Mouse (Mus musculus) heart, embryonic 11.5 days (tissue): ENCODE measurements around the gene Pecr. TPM values are rescaled to one million over a fixed set of nuclear protein-coding genes. Genes with fewer than 3 reads are reported as not detected.

Experiments
- ATAC-seq: fragments of 200-750 bp; cut with Nextera tagmentation; replicated peaks from 2 replicates; pipeline ENCODE4 v1.8.0; 2017; ENCODE audit warnings: moderate library complexity; ENCODE audit not compliant: insufficient number of reproducible peaks, low FRiP score, low TSS enrichment
- H3K27ac ChIP-seq: fragments of 300-500 bp; sonication (generic); 2 replicates; pipeline ENCODE4 v1.5.1; 2014; ENCODE audit warnings: mild to moderate bottlenecking, low read depth, low read length
- H3K27me3 ChIP-seq: fragments of 300-500 bp; sonication (generic); 2 replicates; pipeline ENCODE4 v1.6.1; 2014; ENCODE audit warnings: mild to moderate bottlenecking, low read length, mixed read lengths; ENCODE audit not compliant: control insufficient read depth, insufficient read depth
- H3K36me3 ChIP-seq: fragments of 300-500 bp; sonication (generic); 2 replicates; pipeline ENCODE4 v1.6.1; 2014; ENCODE audit warnings: mild to moderate bottlenecking, low read length, moderate library complexity, mixed read lengths; ENCODE audit not compliant: control insufficient read depth, insufficient read depth
- H3K4me1 ChIP-seq: fragments of 300-500 bp; sonication (generic); 2 replicates; pipeline ENCODE4 v1.6.1; 2014; ENCODE audit warnings: low read length; ENCODE audit not compliant: control insufficient read depth, insufficient read depth
- H3K4me2 ChIP-seq: fragments of 300-500 bp; sonication (generic); 2 replicates; pipeline ENCODE4 v1.6.1; 2014; ENCODE audit warnings: mild to moderate bottlenecking, moderate library complexity
- H3K4me3 ChIP-seq: fragments of 300-500 bp; sonication (generic); 2 replicates; pipeline ENCODE4 v1.5.1; 2014; ENCODE audit warnings: low read depth, low read length
- H3K9ac ChIP-seq: fragments of 300-500 bp; sonication (generic); 2 replicates; pipeline ENCODE4 v1.6.1; 2014; ENCODE audit warnings: mild to moderate bottlenecking, low read depth, low read length, moderate library complexity
- H3K9me3 ChIP-seq: fragments of 300-500 bp; sonication (generic); replicated peaks from 2 replicates; pipeline ENCODE4 v1.6.1; 2016; ENCODE audit warnings: low read length; ENCODE audit not compliant: control insufficient read depth
- WGBS: fragments of 180-500 bp; shearing (Covaris S2); extraction: QIAGEN DNeasy Blood & Tissue Kit; methylation state at CpG from one replicate; pipeline ENCODE4 v1.1.7; 2014; ENCODE audit not compliant: insufficient replicate concordance; 5-methylcytosine and 5-hydroxymethylcytosine counted together
- polyA plus RNA-seq: library from polyadenylated mRNA; unstranded; fragments of >200 nt; fragmentation: Nextera tagmentation; extraction: Ambion mirVana; gene quantifications from 2 replicates; pipeline ENCODE4 v1.2.1, GENCODE M21; 2014

The Pecr gene
- polyA plus RNA-seq, 1 experiment from 2014 or later = 20.2 TPM

DNA sequence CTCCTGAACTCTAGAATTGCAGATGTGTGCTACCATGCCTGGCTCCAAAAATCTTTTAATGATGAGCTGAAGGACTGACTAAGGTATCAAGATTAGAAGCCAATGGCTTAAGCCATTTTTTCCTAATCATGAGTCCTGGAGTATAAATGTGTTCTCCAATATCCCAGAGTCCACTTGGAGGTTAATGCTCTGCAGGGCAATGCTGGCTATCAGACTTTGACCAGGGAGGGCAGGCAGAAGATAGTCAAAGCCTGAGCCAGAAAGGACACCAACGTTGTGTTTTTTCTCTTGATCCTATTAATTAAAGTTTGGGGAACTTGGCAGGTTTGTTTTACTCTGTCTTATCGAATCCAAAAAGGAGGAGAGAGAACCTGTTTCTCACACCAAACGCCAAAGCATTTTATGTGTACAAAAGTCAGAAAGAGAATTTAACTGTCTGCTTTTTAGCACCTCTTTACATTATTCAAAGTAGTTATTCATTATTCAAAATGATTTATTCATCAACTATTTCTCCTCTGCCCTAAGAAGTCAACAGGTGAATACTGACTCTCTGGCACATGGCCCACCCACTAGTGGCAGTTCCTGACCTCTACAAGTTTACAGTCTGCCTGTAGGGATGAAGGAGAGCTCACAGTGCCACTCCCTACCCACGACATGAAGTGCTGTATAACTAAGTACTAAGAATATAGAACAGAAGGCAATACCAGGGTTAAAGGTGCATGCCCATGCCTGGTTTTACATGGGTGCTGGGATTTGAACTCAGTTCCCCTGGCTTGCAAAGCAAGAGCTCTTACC lies 10.0 kb upstream of the Pecr start:
- no peaks in the 10 kb centered on the region for H3K9me3 ChIP-seq
- no peak overlapping the region for H3K4me2 ChIP-seq
- WGBS = 59% methylated on average over 4 of the region's 4 CpGs
- H3K4me1 ChIP-seq = no peaks in the 10 kb centered on the region
- ATAC-seq = no peak
- no peaks in the 10 kb centered on the region for H3K36me3 ChIP-seq
- H3K9ac ChIP-seq = no peak overlapping the region
- H3K27me3 ChIP-seq = no peaks in the 10 kb centered on the region
- no peak overlapping the region for H3K27ac ChIP-seq
- no peak overlapping the region for H3K4me3 ChIP-seq

DNA sequence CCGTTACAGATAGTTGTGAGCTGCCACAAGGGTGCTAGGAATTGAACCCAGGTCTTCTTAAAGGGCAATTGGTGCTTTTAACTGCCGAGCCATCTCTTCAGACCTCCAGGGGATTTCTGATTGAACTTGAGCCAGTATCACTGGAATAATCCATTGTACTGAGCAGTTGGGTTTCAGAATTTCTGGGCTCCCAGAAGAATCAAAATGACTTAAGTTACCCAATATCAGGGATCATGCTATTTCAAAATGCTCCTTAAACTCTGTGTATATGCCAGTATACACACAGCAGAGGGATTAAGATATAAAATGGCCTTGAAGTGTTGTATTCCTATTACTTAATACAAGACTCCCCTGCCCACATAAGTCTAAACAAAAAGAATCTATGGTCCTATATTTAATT lies 7.8 kb upstream of the Pecr start:
- Histone ChIP-seq H3K36me3 (no peaks in the 10 kb centered on the region), H3K4me2 (no peak overlapping the region), H3K27ac (no peak overlapping the region), H3K27me3 (no peaks in the 10 kb centered on the region), H3K4me1 (no peaks in the 10 kb centered on the region), H3K9ac (no peak overlapping the region), H3K9me3 (no peaks in the 10 kb centered on the region), H3K4me3 (no peak overlapping the region)
- 89% methylated on average over 2 of the region's 2 CpGs for WGBS
- ATAC-seq = no peak

DNA sequence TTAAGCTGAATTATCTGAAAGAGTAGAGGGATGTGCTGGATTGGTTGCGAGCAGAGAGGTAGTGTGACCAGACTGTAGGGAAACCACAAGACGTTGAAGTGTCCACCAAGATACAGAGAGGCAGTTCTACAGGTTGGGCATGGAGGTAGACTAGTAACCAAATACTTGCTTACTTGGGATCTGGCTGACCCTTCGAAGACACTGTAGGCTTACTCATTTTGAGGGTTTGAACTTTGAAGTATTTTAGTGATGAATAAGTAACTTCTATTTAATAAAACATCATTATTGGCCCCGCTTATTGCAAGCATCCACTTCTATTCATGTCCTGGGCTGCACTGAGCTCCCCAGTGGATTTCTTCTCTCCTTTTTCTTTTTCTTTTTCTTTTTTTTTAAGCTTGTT lies 7.3 kb upstream of the Pecr start:
- no peaks in the 10 kb centered on the region for H3K4me1 ChIP-seq

DNA sequence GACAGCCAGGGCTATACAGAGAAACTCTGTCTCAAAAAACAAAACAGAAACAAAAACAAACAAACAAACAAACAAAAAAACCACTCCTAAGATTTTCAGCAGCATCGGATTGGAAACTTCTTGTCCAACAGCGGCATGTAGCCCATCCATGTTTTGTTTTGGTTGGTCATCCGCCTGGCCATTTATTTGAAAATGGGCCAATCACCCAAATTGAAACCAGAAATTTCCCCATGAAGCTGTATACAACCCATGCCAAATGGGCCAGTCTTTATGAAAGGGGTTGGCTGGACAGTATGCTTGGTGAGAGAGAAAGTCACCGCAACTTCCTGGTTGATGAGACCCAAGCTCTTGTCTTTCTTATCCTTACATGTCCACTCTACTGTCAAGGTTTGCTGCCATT lies 6.8 kb upstream of the Pecr start:
- H3K27me3 ChIP-seq = no peaks in the 10 kb centered on the region
- H3K9ac ChIP-seq = no peak overlapping the region
- H3K4me3 ChIP-seq = no peak overlapping the region
- no peak overlapping the region for H3K27ac ChIP-seq
- no peaks in the 10 kb centered on the region for H3K4me1 ChIP-seq
- H3K4me2 ChIP-seq = no peak overlapping the region
- 86% methylated on average over 4 of the region's 4 CpGs for WGBS
- no peaks in the 10 kb centered on the region for H3K36me3 ChIP-seq
- no peak for ATAC-seq
- no peaks in the 10 kb centered on the region for H3K9me3 ChIP-seq

More for the DNA sequence above, 7.3 kb upstream of the Pecr start:
- no peak overlapping the region for H3K4me2 ChIP-seq
- no peaks in the 10 kb centered on the region for H3K27me3 ChIP-seq
- H3K9me3 ChIP-seq = no peaks in the 10 kb centered on the region
- H3K4me3 ChIP-seq = no peak overlapping the region
- no peak overlapping the region for H3K27ac ChIP-seq
- no peaks in the 10 kb centered on the region for H3K36me3 ChIP-seq
- 86% methylated on average over 4 of the region's 4 CpGs for WGBS
- no peak overlapping the region for H3K9ac ChIP-seq
- no peak for ATAC-seq

DNA sequence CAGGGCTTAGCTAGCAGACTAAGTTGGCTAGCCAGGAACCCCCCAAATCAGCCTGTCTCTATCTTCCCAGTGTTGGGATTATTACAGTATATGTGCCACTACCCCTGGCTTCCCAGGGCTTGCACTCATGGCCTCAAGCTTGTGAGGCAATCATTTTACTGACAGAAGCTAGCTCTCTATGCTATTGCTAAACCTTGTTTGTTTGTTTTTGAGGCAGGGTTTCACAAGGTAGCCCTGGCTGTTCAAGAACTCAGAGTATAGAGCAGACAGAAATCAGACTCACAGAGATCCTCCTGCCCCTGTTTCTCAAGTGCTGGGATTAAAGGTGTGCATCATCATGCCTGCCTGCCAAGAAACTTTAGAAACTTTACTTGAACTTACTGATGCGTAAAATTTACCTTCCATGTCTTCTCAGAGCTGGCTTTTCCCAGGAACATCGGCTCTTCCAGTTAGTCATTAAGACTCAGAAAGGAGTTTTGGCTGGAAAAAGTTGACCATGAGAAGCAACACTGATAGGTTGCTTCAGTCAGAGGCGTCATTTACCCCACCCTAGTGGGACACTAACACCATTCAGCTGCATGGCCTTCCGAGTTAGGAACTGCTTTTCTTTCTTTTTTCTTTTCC lies 4.5 kb upstream of the Pecr start:
- Histone ChIP-seq H3K9ac (no peak overlapping the region), H3K4me3 (no peak overlapping the region), H3K27me3 (peaks cover 2% of the 10 kb centered on the region; the same call in 1 of the 2 replicates), H3K27ac (no peak overlapping the region), H3K36me3 (no peaks in the 10 kb centered on the region), H3K4me2 (no peak overlapping the region), H3K9me3 (no peaks in the 10 kb centered on the region), H3K4me1 (no peaks in the 10 kb centered on the region)
- WGBS = 72% methylated on average over 4 of the region's 4 CpGs
- ATAC-seq = no peak

DNA sequence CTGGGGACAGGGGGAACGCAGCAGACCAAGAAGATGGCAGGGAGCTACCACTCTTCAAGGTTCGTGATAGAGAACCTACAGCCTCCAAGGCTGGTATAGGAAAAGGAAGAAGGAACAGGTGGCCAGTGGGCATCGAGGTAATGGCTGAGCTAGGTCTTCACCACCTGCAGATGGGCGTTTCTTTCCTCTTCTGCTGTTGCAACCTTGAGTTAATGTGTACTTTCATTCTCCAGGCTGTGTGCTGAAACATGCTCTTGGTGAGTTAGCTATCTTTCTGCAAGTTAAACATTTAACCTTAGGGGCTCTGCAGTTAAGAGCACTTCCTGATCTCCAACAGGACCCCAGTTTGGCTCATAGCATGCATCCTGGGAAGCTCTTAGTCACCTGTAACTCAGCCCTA lies 3.8 kb upstream of the Pecr start:
- Histone ChIP-seq H3K9me3 (no peaks in the 10 kb centered on the region), H3K27ac (no peak overlapping the region), H3K36me3 (no peaks in the 10 kb centered on the region), H3K4me2 (no peak overlapping the region), H3K27me3 (peaks cover 2% of the 10 kb centered on the region; the same call in 1 of the 2 replicates), H3K9ac (no peak overlapping the region), H3K4me1 (no peaks in the 10 kb centered on the region), H3K4me3 (no peak overlapping the region)
- ATAC-seq = no peak
- 82% methylated on average over 4 of the region's 4 CpGs for WGBS

DNA sequence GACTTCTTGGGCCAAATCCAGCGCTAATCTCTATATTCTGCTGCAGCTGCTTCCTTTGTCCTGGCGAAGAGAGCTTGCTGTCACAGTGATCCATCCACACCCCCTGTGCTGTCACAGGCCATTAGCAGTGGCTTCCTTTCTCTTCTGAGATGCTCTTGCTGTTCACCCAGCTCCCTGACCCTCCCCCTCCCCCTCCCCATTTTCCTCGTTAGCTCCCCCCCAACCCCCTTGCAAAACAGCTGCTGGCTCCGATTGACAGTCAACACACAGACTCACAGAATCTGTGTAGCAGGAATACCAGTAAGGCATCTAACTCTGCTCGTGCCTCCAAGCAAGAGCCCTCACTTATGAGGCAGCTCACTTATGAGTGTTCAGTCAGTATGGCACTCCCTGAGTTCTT lies 2.8 kb upstream of the Pecr start:
- WGBS = 22% methylated on average over 5 of the region's 5 CpGs
- no peak overlapping the region for H3K9ac ChIP-seq
- peaks cover 2% of the 10 kb centered on the region; the same call in 1 of the 2 replicates for H3K27me3 ChIP-seq
- H3K9me3 ChIP-seq = no peaks in the 10 kb centered on the region
- H3K4me3 ChIP-seq = no peak overlapping the region
- no peaks in the 10 kb centered on the region for H3K36me3 ChIP-seq
- H3K4me2 ChIP-seq = no peak overlapping the region
- H3K27ac ChIP-seq = no peak overlapping the region
- no peaks in the 10 kb centered on the region for H3K4me1 ChIP-seq
- ATAC-seq = no peak

DNA sequence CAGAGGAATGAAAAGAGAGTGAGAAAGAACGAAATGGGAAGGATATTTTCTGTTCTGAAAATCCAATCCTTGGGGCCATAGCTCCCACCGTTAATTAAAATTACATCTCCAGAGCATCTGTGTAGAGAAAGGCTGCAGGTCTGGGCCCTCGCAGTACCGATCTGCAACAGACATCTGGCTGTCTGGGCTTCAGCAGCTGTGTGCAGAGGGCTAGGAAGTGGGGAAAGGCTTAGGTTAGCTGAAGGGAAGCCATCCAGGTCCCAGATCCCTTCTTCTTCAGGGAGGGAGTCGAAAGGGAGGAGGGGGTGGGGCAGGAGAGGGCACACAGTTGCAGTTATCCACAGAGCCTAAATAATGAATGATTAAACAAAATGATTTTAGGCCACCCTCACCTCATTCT lies 425 bp upstream of the Pecr start:
- Histone ChIP-seq H3K27me3 (peaks cover 2% of the 10 kb centered on the region; the same call in 1 of the 2 replicates), H3K4me2 (peak overlapping the region; percentile 85), H3K9ac (no peak overlapping the region), H3K4me1 (no peaks in the 10 kb centered on the region), H3K36me3 (no peaks in the 10 kb centered on the region), H3K4me3 (no peak overlapping the region), H3K9me3 (no peaks in the 10 kb centered on the region), H3K27ac (no peak overlapping the region)
- WGBS = 11% methylated on average over 5 of the region's 5 CpGs
- ATAC-seq = no peak

DNA sequence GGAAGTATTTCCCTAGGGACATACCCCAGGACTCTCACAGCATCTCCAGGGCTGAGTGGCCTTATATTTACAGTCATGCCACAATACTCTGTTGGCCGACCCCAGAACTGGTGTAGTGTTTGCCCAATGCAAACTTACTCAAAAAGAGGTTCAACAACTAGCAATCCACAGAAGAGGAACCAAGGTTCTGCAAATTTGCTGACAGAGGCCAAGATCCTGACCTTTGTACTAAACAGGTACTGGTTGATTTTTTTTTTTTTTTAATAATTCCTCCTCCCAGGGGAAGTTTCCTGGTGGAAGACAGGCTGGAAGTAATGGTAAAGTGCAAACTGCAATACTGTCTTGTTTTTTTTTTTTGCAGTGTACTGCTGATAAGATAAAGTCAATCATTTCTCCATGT lies 1.5 kb downstream of the Pecr start:
- Histone ChIP-seq H3K4me2 (no peak overlapping the region), H3K4me3 (no peak overlapping the region), H3K27me3 (peaks cover 2% of the 10 kb centered on the region; the same call in 1 of the 2 replicates), H3K9ac (no peak overlapping the region), H3K9me3 (no peaks in the 10 kb centered on the region), H3K27ac (no peak overlapping the region), H3K4me1 (no peaks in the 10 kb centered on the region), H3K36me3 (no peaks in the 10 kb centered on the region)
- 78% methylated on average over 1 of the region's 1 CpGs for WGBS
- ATAC-seq = no peak
